Mouse (Mus musculus): ENCODE measurements around the gene Bcl2l11.

Gene Bcl2l11

GRCm38 (mm10) chr2:128143992-128144391, 18.2 kb downstream of the Bcl2l11 start:
- DNase-seq, result no peak

- DNase-seq, result no peak
Observed at GRCm38 (mm10) chr2:128145433-128145832, 19.6 kb downstream of the Bcl2l11 start.

DNA sequence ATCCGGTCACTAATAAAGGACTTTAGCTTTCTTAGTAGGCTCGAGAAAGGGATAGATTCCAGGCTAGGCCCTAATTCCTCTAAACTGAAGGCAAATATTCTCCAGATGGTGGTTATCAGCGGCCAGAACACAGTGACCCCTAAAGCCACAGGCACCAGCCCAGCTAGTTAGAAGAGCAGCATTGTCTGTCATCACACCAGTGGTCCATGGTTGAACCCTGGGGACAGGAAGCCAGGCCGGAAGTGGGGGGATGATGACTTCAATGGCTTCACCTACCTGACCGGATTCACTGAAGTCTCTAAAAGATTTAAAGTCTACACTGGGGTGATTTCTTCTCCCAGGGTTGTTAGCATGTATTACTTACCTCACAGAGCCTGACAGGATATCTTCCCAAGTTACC, 23.8 kb downstream of the Bcl2l11 start:
- DNase-seq, result no peak

GRCm38 (mm10) chr2:128152211-128152610, 26.4 kb downstream of the Bcl2l11 start:
- DNase-seq, result no peak

DNA sequence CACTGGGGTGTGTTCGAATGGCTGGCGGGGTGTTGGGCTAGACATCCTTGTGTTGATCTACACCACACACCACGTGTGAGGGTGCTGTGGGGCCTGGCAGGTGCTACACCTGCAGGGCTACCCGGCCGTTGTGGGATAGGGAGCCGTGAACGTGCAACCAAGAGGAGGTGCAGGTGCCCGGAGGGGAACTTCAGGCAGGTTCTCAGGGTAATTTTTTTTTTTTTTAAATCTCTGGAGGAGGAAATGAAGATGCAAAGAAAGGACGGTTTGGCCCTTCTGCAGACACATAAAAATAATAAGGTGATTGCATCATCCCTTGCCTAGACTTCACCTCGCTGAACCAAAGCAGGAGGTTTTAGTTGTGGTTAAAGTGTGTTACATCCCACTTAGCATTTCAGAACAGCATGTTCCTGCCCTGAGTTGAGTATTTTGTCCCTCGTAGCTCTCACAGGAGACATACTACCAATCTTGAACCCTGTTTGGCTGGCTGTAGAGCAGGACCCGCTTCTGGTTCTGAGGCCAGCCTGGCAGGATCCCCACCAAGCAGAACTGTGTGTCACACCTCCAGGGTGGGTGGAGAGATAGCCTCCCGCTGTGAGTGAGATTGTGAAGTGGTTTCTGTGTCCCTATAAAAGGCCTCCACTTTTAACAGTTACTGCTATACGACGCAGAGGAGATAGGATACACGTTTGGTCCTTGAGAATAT, 27.2 kb downstream of the Bcl2l11 start:
- DNase-seq, result peak; percentile 71 to 88

DNA sequence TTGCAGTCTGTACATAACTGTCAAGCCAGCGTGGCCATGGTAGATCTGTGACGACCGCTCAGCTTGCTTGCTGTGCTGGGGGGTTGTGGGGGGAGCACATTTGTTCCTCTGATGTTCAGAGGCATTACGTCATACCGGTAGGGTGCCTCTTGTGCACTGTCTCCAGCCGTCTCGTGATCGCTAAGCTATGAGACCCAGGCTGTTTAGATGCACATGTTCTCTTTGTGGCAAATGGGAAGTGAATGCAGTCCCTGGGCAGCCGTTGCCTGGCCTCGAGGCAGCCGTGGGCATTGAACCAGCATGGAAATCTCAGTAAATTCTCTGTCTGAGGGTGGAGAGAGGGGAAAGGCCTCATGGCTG, 27.7 kb downstream of the Bcl2l11 start:
- peak in 1 of 2 experiments; percentile 70 for DNase-seq

DNA sequence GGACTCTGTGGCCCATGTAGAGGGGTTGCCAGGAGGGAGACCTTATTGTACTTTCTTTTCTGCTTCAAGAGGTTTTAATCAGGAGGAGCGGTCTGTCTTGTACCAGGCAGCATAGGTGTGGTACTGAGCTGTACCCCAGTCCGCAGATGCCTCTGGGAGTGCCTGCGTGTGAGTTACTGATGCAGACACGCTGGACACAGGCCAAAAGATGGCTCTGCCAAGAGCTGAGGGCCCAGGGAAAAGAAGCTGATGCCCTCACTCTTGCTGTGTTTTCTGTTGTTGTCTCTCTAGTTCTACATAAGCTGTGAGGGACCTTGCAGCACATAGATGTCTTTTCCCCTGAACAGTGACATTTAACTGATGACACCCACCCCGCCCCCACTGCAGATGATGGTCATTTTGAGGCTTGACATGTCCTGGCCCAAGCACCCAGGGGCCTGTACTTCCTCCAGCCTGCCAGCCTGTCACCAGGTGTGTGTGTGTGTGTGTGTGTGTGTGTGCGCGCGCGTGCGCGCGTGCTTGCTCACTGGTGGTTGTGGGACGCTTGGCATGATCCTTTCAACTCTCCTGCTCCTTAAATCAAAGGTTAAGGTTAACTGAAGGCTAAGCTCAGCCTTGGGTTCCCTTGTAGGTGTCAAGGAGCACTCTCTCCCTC, 29.7 kb downstream of the Bcl2l11 start:
- DNase-seq, result peak; percentile 28 to 47

- peak; percentile 46 to 66 for DNase-seq
Observed at GRCm38 (mm10) chr2:128156067-128156462, 30.2 kb downstream of the Bcl2l11 start.

DNA sequence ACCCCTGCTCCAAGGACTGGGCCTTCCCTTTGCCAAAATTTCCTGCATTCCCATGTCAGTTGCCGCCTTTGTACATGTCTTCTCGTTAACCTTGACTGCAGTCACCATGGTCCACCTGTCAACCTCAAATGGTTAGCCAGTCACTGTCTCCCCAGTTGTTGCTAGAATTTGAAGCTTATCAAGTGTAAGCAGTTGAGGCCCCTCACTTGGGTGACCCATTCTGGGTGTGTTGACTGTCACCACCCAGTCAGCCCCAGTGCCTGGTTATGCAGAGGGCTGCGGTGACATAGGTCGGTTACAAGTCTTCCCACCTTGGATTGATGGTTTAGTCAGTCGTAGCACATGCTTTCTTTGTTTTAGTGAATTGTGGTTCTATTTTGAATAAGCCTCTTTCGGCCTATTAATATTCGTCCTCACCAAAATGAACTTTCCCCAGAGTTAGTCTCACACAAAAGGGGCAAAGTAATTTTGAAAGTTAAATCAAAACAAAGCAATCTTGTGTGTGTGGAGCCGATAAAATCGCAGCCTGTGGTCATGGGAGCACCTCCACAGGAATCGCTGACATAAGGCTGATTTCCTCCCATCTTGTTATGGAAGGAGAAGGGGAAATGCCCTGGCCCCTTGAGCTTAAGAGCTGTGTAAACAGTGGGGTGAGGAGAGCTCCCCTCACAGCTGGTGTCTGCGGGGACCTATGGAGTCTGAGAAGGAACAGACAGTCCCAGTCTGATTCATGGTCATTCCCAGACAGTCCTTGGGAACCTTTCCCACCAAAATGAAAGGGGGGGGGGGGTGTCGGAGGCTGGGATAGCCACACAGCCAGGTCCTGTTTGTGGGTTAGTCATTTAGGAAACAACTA, 30.9 kb downstream of the Bcl2l11 start:
- DNase-seq, result no peak

GRCm38 (mm10) chr2:128158734-128159410, 33.0 kb downstream of the Bcl2l11 start:
- peak; percentile 26 to 49 for DNase-seq

DNA sequence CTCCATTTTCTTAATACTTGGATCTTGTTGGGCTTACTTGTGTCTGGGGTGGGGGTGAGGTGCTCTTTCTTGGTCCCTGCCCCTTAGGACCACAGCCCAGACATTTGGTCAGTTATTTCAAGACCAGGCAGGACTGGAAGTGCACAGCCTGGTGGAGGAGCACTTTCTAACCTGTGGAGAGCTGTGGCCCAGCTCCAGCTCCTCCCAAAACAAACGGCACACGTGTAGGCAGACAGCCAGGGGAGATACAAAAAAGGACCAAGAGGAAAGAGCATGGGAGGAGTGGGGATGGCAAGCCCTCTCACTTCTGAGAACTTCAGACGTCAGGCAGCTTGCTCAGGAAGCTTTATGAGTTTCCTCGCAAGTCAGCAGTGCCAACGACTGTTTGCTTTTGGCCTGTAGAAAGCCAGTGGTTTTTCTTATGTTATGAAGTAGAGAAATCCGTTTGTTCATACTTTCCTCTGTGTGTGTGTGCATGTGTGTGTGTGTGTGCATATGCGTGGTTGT, 33.8 kb downstream of the Bcl2l11 start:
- DNase-seq, result peak in 1 of 2 experiments; percentile 24

DNA sequence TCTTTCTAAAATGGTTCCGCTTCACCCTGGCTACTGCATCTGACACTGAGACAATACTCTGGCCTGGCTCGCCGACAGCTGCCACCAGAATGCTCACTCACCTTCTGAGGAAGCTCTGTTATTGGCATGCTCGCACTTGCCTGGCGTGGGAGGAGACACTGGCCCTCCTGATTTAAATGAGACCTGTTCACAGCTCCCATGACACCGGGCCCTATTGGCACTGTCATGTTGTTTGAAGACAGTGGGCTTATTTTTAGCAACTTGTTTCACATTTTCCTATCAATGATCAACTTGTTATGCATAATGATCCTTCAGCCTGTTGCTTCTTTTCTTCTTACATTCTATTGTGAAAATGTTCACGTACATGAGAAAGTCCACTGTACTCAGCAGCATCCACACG, 37.3 kb downstream of the Bcl2l11 start:
- DNase-seq, result no peak

DNA sequence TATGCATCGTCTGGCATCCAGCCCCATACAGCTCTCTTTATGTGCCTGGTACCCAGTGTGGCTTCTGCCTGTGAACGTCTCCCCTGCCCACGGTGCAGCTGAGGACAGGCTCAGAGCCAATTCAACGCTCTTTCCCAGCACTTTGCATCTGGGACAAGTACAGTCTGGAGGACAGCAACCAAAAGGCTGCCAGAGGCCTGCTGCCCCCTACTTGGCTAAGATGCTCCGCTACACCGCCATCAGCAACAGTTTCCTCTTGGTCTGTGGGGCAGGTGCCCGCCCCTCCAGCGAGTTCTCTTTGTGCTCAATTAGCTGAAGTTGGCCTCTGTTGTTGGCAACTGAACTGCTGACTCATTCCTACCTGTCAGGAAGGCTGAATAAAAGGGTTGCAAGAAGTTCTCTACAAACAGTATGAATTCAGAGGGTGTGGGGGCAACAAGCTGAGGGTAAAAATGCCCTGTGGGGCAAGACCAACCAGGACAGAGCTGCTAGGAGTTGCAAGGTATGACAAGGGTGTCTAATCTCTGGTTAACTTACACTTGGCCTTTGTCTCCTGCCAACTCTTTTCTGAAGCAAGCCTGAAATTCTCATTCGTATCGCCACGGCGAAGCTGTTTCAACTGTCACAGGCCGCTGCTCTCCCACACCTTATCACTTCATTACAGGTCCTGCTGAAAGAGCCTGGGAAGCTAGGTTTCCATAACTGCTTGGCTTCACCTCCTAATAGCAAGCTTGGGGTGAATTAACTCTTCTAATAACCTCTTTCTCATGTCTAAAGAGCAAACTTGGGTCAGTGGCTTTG, 41.0 kb downstream of the Bcl2l11 start:
- DNase-seq, result peak in 1 of 2 experiments; percentile 35

DNA sequence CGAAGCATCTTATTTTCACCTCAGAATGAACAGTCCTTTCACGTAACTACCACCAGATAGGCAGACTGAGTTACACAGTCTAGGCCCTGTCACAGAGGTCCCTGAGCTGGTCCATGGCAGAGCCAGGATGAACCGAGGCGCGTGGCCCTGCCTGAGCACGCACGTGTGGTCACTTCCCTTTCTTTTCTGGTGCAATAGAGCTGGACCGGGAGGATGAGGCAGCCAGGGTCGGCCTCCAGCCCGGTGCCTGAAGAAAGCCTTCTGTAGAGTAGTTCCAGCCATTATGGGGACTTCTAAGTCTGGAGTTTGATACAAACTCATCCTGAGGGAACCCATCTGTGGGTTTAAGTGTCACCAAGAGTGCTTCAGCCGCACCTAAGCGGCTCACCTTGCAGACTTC, 42.1 kb downstream of the Bcl2l11 start:
- no peak for DNase-seq

- no peak for DNase-seq
Observed at GRCm38 (mm10) chr2:128169486-128169885, 43.6 kb downstream of the Bcl2l11 start.

DNA sequence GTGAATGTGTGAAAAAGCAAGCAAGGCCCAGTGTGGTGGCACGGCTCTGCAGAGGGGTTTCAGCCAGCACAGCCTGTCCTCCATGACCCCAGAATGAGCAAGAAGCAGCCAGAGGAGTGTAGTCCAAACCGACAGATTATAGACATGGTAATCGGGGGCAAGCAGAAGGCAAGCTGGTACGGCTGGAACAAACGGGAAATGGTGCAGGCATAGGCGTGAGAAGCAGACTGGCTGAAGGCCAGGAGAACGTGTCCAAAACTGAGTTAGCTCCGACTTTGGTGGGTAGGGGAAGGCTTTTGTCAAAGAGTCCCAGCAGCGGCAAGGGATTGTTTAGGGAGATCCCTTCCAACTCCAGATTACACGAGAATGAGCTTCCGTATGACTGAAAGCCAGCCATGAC, 44.1 kb downstream of the Bcl2l11 start:
- DNase-seq, result no peak

DNA sequence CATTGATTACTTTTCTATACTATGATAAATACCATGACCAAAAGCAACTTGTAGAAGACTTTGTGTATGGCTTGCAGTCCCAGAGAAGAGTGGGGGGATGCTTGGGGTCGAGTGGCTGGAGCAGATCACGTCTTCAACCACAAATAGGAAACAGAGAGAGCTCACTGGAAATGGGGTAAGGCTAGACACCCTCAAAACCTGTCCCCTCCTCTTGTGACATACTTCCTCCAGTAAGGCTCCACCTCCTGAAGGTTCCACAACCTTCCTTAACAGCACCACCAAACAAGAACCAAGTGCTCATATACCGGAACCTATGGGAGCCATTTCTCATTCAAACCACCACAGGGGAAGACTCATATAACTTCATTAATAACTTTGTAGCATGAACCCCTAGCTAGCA, 44.8 kb downstream of the Bcl2l11 start:
- DNase-seq, result no peak

GRCm38 (mm10) chr2:128172266-128172665, 46.4 kb downstream of the Bcl2l11 start:
- DNase-seq, result no peak

- no peak for DNase-seq
Observed at GRCm38 (mm10) chr2:128174176-128174575, 48.3 kb downstream of the Bcl2l11 start.

- DNase-seq, result no peak
Observed at GRCm38 (mm10) chr2:128174604-128175342, 48.9 kb downstream of the Bcl2l11 start.

DNA sequence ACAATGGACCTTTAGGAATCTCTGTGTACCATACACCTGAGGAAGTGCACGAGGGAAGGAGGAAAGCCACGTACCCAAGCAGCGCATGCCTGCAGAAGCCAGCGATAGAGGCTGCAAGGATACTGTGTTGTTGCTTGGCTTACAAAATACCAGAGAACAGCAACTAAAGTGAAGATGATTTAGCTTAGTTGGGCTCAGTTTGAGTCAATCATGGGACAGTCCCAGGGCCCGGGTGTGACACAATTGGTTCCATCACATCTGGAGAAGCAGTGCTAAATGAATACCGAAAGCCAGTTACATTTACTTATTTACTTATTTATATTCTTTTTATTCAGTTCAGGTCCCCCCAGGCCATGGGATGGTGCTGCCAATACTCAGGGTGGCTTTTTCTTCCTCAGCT, 49.8 kb downstream of the Bcl2l11 start:
- no peak for DNase-seq
